9 mouse cellular contexts compared by ENCODE assay signal in the genomic region with DNA sequence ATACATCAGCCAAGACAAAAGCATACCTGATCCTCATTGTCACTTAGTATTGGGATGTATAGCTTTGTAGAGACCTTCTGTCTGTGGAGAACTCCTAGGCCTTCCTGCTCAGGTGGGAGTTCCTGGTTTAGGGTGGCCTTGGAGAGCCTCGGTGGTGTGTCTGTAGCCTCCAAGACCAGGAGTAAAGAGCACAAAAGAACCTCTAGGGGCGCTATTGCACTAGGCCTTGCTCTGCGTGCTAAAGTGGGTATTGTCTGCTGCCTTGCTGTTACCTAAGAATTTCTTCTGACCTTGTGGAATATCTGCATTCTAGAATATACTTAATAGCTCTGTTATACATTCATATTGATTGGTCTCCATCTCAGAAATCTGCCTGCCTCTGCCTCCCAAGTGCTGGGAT. TPM values are rescaled to one million over a fixed set of nuclear protein-coding genes. Genes with fewer than 3 reads are reported as not detected.
A peak's percentile ranks its signal among the peaks of the same experiment; 100 is the strongest.
DNase-seq lines count a peak whose midpoint lies in the region; ATAC-seq and TF ChIP-seq lines count a peak whose summit lies in the region.
"Had no signal": no experiment of that assay in that cellular context is flagged by ENCODE, and none has a peak within 500 bp of the region (broad histone marks: within the 10 kb centered on the region; RNA-seq: fewer than 3 reads in every experiment).

No protein-coding gene starts in this region.

- peak; percentile 70 for TF ChIP-seq CTCF in heart, postnatal 0 days (IDR thresholded peaks at IDR 0.05; ENCODE audit: low read depth)
- peak; percentile 73; the same call in 1 of the 2 replicates for TF ChIP-seq CTCF in small intestine, adult 2 months (IDR thresholded peaks at IDR 0.05; ENCODE audit: extremely low read depth, insufficient read length, insufficient replicate concordance, low read depth, low read length)

- ATAC-seq in midbrain, embryonic 13.5 days = no peak
- peak; percentile 67 for ATAC-seq in heart, postnatal 0 days (ENCODE audit: insufficient read depth, low read depth)
- ATAC-seq in liver, embryonic 12.5 days = peak; percentile 64; the same call in 1 of the 2 replicates

- H3K27me3 ChIP-seq in midbrain, embryonic 10.5 days (ENCODE audit: low read depth, poor library complexity, severe bottlenecking) = peaks cover 9% of the 10 kb centered on the region
- no peaks in the 10 kb centered on the region; the same call in 1 of the 2 replicates for H3K27me3 ChIP-seq in midbrain, embryonic 13.5 days
- H3K27me3 ChIP-seq in heart, postnatal 0 days (ENCODE audit: control insufficient read depth, insufficient read depth, low read length) = no peaks in the 10 kb centered on the region
- peaks cover 11% of the 10 kb centered on the region for H3K27me3 ChIP-seq in liver, embryonic 12.5 days (replicated peaks)
- no peaks in the 10 kb centered on the region for H3K27me3 ChIP-seq in small intestine, adult 2 months (ENCODE audit: control insufficient read depth, insufficient read depth, low read length)
- H3K27me3 ChIP-seq: lung, embryonic 15.5 days had no signal

- peaks cover 19% of the 10 kb centered on the region for H3K4me1 ChIP-seq in midbrain, embryonic 10.5 days
- H3K4me1 ChIP-seq in midbrain, embryonic 13.5 days (replicated peaks) = peaks cover 15% of the 10 kb centered on the region
- H3K4me1 ChIP-seq in heart, postnatal 0 days (ENCODE audit: control insufficient read depth, insufficient read depth) = no peaks in the 10 kb centered on the region
- H3K4me1 ChIP-seq in liver, embryonic 12.5 days = peaks cover 6% of the 10 kb centered on the region; the same call in 1 of the 2 replicates
- H3K4me1 ChIP-seq in small intestine, adult 2 months (ENCODE audit: control insufficient read depth, insufficient read depth, insufficient read length, low read length) = peaks cover 4% of the 10 kb centered on the region; the same call in 1 of the 2 replicates

- H3K9ac ChIP-seq in midbrain, embryonic 13.5 days (replicated peaks) = no peak overlapping the region
- no peak overlapping the region for H3K9ac ChIP-seq in heart, postnatal 0 days (replicated peaks; ENCODE audit: low read depth, low read length)
- no peak overlapping the region for H3K9ac ChIP-seq in liver, embryonic 12.5 days
- H3K9ac ChIP-seq: lung, embryonic 15.5 days had no signal

- DNase-seq in midbrain, embryonic 10.5 days (ENCODE audit: low spot score) = peak; percentile 44
- peak; percentile 83 for DNase-seq in brain, adult 2 months (ENCODE audit: low read depth, low spot score)
- DNase-seq in heart, postnatal 0 days (ENCODE audit: low spot score) = peak; percentile 64
- no peak for DNase-seq in right cerebral cortex, postnatal 25 days
- DNase-seq in left cerebral cortex, adult 18-20 months (ENCODE audit: low spot score in 2 of 2) = no peak

- no peak overlapping the region for H3K4me2 ChIP-seq in midbrain, embryonic 13.5 days (replicated peaks)
- H3K4me2 ChIP-seq in heart, postnatal 0 days (ENCODE audit: low read depth, low read length) = no peak overlapping the region
- H3K4me2 ChIP-seq in liver, embryonic 12.5 days = no peak overlapping the region
- H3K4me2 ChIP-seq: lung, embryonic 15.5 days had no signal

- H3K9me3 ChIP-seq in midbrain, embryonic 10.5 days (replicated peaks) = no peaks in the 10 kb centered on the region
- H3K9me3 ChIP-seq in midbrain, embryonic 13.5 days = no peaks in the 10 kb centered on the region
- H3K9me3 ChIP-seq in heart, postnatal 0 days (replicated peaks; ENCODE audit: control insufficient read depth, low read length) = no peaks in the 10 kb centered on the region
- H3K9me3 ChIP-seq in liver, embryonic 12.5 days (replicated peaks) = no peaks in the 10 kb centered on the region
- H3K9me3 ChIP-seq: lung, embryonic 15.5 days had no signal

- H3K36me3 ChIP-seq in midbrain, embryonic 10.5 days = no peaks in the 10 kb centered on the region
- H3K36me3 ChIP-seq in midbrain, embryonic 13.5 days = no peaks in the 10 kb centered on the region
- H3K36me3 ChIP-seq in heart, postnatal 0 days (replicated peaks; ENCODE audit: control insufficient read depth, insufficient read depth, low read length) = no peaks in the 10 kb centered on the region
- H3K36me3 ChIP-seq in liver, embryonic 12.5 days = no peaks in the 10 kb centered on the region
- no peaks in the 10 kb centered on the region for H3K36me3 ChIP-seq in small intestine, adult 2 months (ENCODE audit: control insufficient read depth, insufficient read depth, low read length)
- H3K36me3 ChIP-seq: lung, embryonic 15.5 days had no signal

- 9% methylated on average over 3 of the region's 3 CpGs for WGBS in midbrain, embryonic 10.5 days
- 8% methylated on average over 3 of the region's 3 CpGs for WGBS in midbrain, embryonic 13.5 days
- WGBS in heart, postnatal 0 days = 9% methylated on average over 3 of the region's 3 CpGs
- 5% methylated on average over 3 of the region's 3 CpGs for WGBS in liver, embryonic 12.5 days (ENCODE audit: insufficient replicate concordance)
- WGBS in small intestine, adult 2 months = 5% methylated on average over 3 of the region's 3 CpGs

- no peak overlapping the region for H3K4me3 ChIP-seq in midbrain, embryonic 10.5 days
- no peak overlapping the region for H3K4me3 ChIP-seq in midbrain, embryonic 13.5 days (replicated peaks)
- no peak overlapping the region for H3K4me3 ChIP-seq in heart, postnatal 0 days (ENCODE audit: low read depth, low read length)
- H3K4me3 ChIP-seq in liver, embryonic 12.5 days = no peak overlapping the region
- no peak overlapping the region for H3K4me3 ChIP-seq in small intestine, adult 2 months (ENCODE audit: low read depth, low read length)
- H3K4me3 ChIP-seq: lung, embryonic 15.5 days had no signal

- TF ChIP-seq EP300 in heart, postnatal 0 days (IDR thresholded peaks at IDR 0.05; ENCODE audit: low read depth) = no peak

- no peak for TF ChIP-seq POLR2A in small intestine, adult 2 months (IDR thresholded peaks at IDR 0.05; ENCODE audit: low read depth, low read length)

- H3K27ac ChIP-seq in midbrain, embryonic 10.5 days (replicated peaks) = no peak overlapping the region
- H3K27ac ChIP-seq in midbrain, embryonic 13.5 days = no peak overlapping the region
- H3K27ac ChIP-seq in heart, postnatal 0 days (ENCODE audit: low read depth) = no peak overlapping the region
- H3K27ac ChIP-seq in liver, embryonic 12.5 days = no peak overlapping the region
- H3K27ac ChIP-seq in small intestine, adult 2 months (ENCODE audit: insufficient read depth, low read depth, low read length) = no peak overlapping the region
- H3K27ac ChIP-seq: lung, embryonic 15.5 days had no signal

RNA-seq across cellular contexts. Expression of gene Rab26, which starts 6.4 kb away (rescaled TPM):
- polyA plus RNA-seq in midbrain, embryonic 10.5 days (2016; fragmentation: Nextera tagmentation; extraction: Ambion mirVana) = 2.1 and 2.9 TPM in 2 replicates
- polyA plus RNA-seq in midbrain, embryonic 13.5 days (2015; fragmentation: Nextera tagmentation; extraction: Ambion mirVana) = 2.9 TPM in 2 replicates
- total RNA-seq in heart, postnatal 0 days (2014; rRNA removed; ENCODE audit: low replicate concordance) = 0.27 TPM in 1 of 2 replicates, not detected in the other
- 0.46 and 0.54 TPM in 2 replicates for polyA plus RNA-seq in heart, postnatal 0 days (2015; fragmentation: Nextera tagmentation; extraction: Ambion mirVana)
- 1.3 and 1.9 TPM in 2 replicates for polyA plus RNA-seq in liver, embryonic 12.5 days (2016; fragmentation: Nextera tagmentation; extraction: Ambion mirVana)
- 1.2 and 6.1 TPM in 2 replicates for polyA plus RNA-seq in small intestine, adult 2 months (2012; rRNA removed)
- total RNA-seq in left cerebral cortex, adult 18-20 months (2021) = 10 to 100 TPM; 45.8 to 50.0 TPM

RNA-seq across cellular contexts. Expression of gene Pkd1, which starts 9.3 kb away (rescaled TPM):
- polyA plus RNA-seq in midbrain, embryonic 10.5 days (2016; fragmentation: Nextera tagmentation; extraction: Ambion mirVana) = 14.7 and 18.5 TPM in 2 replicates
- 17.7 and 19.4 TPM in 2 replicates for polyA plus RNA-seq in midbrain, embryonic 13.5 days (2015; fragmentation: Nextera tagmentation; extraction: Ambion mirVana)
- total RNA-seq in heart, postnatal 0 days (2014; rRNA removed; ENCODE audit: low replicate concordance) = 44.5 and 57.5 TPM in 2 replicates
- 7.1 and 9.8 TPM in 2 replicates for polyA plus RNA-seq in heart, postnatal 0 days (2015; fragmentation: Nextera tagmentation; extraction: Ambion mirVana)
- 6.0 and 6.5 TPM in 2 replicates for polyA plus RNA-seq in liver, embryonic 12.5 days (2016; fragmentation: Nextera tagmentation; extraction: Ambion mirVana)
- polyA plus RNA-seq in small intestine, adult 2 months (2012; rRNA removed) = 26.1 and 31.9 TPM in 2 replicates
- 10 to 100 TPM; 67.5 to 71.2 TPM for total RNA-seq in left cerebral cortex, adult 18-20 months (2021)

RNA-seq across cellular contexts. Expression of gene Traf7, which starts 12.6 kb away (rescaled TPM):
- 106 and 110 TPM in 2 replicates for polyA plus RNA-seq in midbrain, embryonic 10.5 days (2016; fragmentation: Nextera tagmentation; extraction: Ambion mirVana)
- polyA plus RNA-seq in midbrain, embryonic 13.5 days (2015; fragmentation: Nextera tagmentation; extraction: Ambion mirVana) = 97.3 and 106 TPM in 2 replicates
- total RNA-seq in heart, postnatal 0 days (2014; rRNA removed; ENCODE audit: low replicate concordance) = 206 and 281 TPM in 2 replicates
- polyA plus RNA-seq in heart, postnatal 0 days (2015; fragmentation: Nextera tagmentation; extraction: Ambion mirVana) = 46.0 and 48.9 TPM in 2 replicates
- 52.2 and 55.4 TPM in 2 replicates for polyA plus RNA-seq in liver, embryonic 12.5 days (2016; fragmentation: Nextera tagmentation; extraction: Ambion mirVana)
- 75.8 and 113 TPM in 2 replicates for polyA plus RNA-seq in small intestine, adult 2 months (2012; rRNA removed)
- 10 to 100 TPM; 64.2 to 83.9 TPM for total RNA-seq in left cerebral cortex, adult 18-20 months (2021)

RNA-seq across cellular contexts. Expression of gene Caskin1, which starts 52.0 kb away (rescaled TPM):
- 6.7 and 8.5 TPM in 2 replicates for polyA plus RNA-seq in midbrain, embryonic 10.5 days (2016; fragmentation: Nextera tagmentation; extraction: Ambion mirVana)
- polyA plus RNA-seq in midbrain, embryonic 13.5 days (2015; fragmentation: Nextera tagmentation; extraction: Ambion mirVana) = 24.7 and 29.1 TPM in 2 replicates
- 0.11 TPM in 1 of 2 replicates, not detected in the other for total RNA-seq in heart, postnatal 0 days (2014; rRNA removed; ENCODE audit: low replicate concordance)
- 0.14 TPM in 2 replicates for polyA plus RNA-seq in heart, postnatal 0 days (2015; fragmentation: Nextera tagmentation; extraction: Ambion mirVana)
- polyA plus RNA-seq in liver, embryonic 12.5 days (2016; fragmentation: Nextera tagmentation; extraction: Ambion mirVana) = 0.14 and 0.32 TPM in 2 replicates
- polyA plus RNA-seq in small intestine, adult 2 months (2012; rRNA removed) = 0.50 and 0.77 TPM in 2 replicates
- total RNA-seq in left cerebral cortex, adult 18-20 months (2021) = 100 to 1,000 TPM; 123 to 129 TPM

Comparison
In these comparisons a context has a peak if more than half of its experiments do, and no peak if none do; other contexts are left out.
1. DNase-seq: peak in midbrain, embryonic 10.5 days (single experiment), brain, adult 2 months (single experiment) and heart, postnatal 0 days (single experiment); none in right cerebral cortex, postnatal 25 days (single experiment) and left cerebral cortex, adult 18-20 months (0 of 2).